Mouse (Mus musculus) lung, postnatal 0 days (tissue): Measurements from ENCODE around the gene Cactin. TPM values are rescaled to one million over a fixed set of nuclear protein-coding genes. Genes with fewer than 3 reads are reported as not detected.

Source experiments
- ATAC-seq: fragments of 200-750 bp; cut with Nextera tagmentation; 2 replicates; pipeline ENCODE4 v1.8.0; 2017; ENCODE audit warnings: moderate library complexity
- DNase-seq: peaks from one replicate; pipeline ENCODE4 v3.0.0-alpha.2; 2016; ENCODE audit warnings: low spot score
- H3K27ac ChIP-seq: fragments of 300-500 bp; sonication (generic); 2 replicates; pipeline ENCODE4 v1.5.1; 2014; ENCODE audit warnings: antibody characterized with exemption, mild to moderate bottlenecking, low read length, mixed read lengths
- H3K27me3 ChIP-seq: fragments of 300-500 bp; sonication (generic); replicated peaks from 2 replicates; pipeline ENCODE4 v1.6.1; 2014; ENCODE audit warnings: low read length, mixed read lengths; ENCODE audit not compliant: insufficient read depth
- H3K36me3 ChIP-seq: fragments of 300-500 bp; sonication (generic); 2 replicates; pipeline ENCODE4 v1.6.1; 2014; ENCODE audit warnings: low read length, mixed read lengths; ENCODE audit not compliant: insufficient read depth
- H3K4me1 ChIP-seq: fragments of 300-500 bp; sonication (generic); 2 replicates; pipeline ENCODE4 v1.6.1; 2014; ENCODE audit warnings: antibody characterized with exemption, low read depth, low read length, mixed read lengths; ENCODE audit not compliant: insufficient read depth
- H3K4me2 ChIP-seq: fragments of 300-500 bp; sonication (generic); replicated peaks from 2 replicates; pipeline ENCODE4 v1.6.1; 2014; ENCODE audit warnings: low read depth, mild to moderate bottlenecking, low read length, moderate library complexity, mixed read lengths
- H3K4me3 ChIP-seq: fragments of 300-500 bp; sonication (generic); 2 replicates; pipeline ENCODE4 v1.5.1; 2014; ENCODE audit warnings: low read depth, low read length
- H3K9ac ChIP-seq: fragments of 300-500 bp; sonication (generic); replicated peaks from 2 replicates; pipeline ENCODE4 v1.6.1; 2014; ENCODE audit warnings: low read depth, mild to moderate bottlenecking
- H3K9me3 ChIP-seq: fragments of 300-500 bp; sonication (generic); 2 replicates; pipeline ENCODE4 v1.6.1; 2016; ENCODE audit warnings: low read length, mixed read lengths
- CTCF ChIP-seq: IDR thresholded peaks from 2 replicates; pipeline ENCODE4 v1.5.1; 2016; ENCODE audit warnings: antibody characterized with exemption, mild to moderate bottlenecking
- EP300 ChIP-seq: IDR thresholded peaks from 2 replicates; pipeline ENCODE4 v1.6.1; 2016; ENCODE audit warnings: antibody characterized with exemption, mild to moderate bottlenecking, control low read depth
- WGBS: fragments of 180-500 bp; shearing (Covaris S2); extraction: QIAGEN DNeasy Blood & Tissue Kit; methylation state at CpG from one replicate; pipeline ENCODE4 v1.1.7; 2014; 5-methylcytosine and 5-hydroxymethylcytosine counted together
- polyA plus RNA-seq: library from polyadenylated mRNA; unstranded; fragments of >200 nt; fragmentation: Nextera tagmentation; extraction: Ambion mirVana; gene quantifications from 2 replicates; pipeline ENCODE4 v1.2.1, GENCODE M21; 2015

The Cactin gene
- polyA plus RNA-seq, 1 experiment from 2014 or later = 20.3 TPM

DNA sequence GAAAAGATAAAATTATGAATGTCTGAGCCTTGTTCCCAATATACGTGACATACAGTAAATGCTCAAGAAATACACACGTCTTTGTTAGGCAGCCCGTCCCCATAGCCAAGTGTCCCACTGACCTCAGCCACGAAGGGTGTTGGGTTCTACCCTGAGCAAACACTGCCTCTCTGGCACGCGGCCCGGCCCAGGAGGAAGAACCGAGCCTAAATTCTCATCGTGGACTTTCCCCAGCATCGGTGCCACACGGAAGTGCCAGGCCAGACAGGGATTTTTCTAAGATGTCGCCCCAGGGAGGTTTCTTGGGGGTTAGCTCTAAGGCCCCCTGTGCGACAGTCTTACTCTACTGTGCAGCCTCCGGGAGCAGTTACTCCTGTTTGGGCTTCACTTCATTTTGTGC is 31.1 kb upstream of the Cactin start:
- DNase-seq (peak; percentile 64), ATAC-seq (no peak)
- 44% methylated on average over 14 of the region's 14 CpGs for WGBS
- Histone ChIP-seq H3K27ac (peak overlapping the region; percentile 45), H3K9ac (no peak overlapping the region), H3K36me3 (no peaks in the 10 kb centered on the region), H3K4me1 (peaks cover 33% of the 10 kb centered on the region; the same call in 1 of the 2 replicates), H3K9me3 (no peaks in the 10 kb centered on the region), H3K4me2 (peak overlapping the region; percentile 54), H3K27me3 (peaks cover 8% of the 10 kb centered on the region; the same call in 1 of the 2 replicates), H3K4me3 (0 out of 2 replicates have a peak overlapping the region, but pooled peaks have one; percentile 4)
- TF ChIP-seq CTCF (no peak), EP300 (no peak)

DNA sequence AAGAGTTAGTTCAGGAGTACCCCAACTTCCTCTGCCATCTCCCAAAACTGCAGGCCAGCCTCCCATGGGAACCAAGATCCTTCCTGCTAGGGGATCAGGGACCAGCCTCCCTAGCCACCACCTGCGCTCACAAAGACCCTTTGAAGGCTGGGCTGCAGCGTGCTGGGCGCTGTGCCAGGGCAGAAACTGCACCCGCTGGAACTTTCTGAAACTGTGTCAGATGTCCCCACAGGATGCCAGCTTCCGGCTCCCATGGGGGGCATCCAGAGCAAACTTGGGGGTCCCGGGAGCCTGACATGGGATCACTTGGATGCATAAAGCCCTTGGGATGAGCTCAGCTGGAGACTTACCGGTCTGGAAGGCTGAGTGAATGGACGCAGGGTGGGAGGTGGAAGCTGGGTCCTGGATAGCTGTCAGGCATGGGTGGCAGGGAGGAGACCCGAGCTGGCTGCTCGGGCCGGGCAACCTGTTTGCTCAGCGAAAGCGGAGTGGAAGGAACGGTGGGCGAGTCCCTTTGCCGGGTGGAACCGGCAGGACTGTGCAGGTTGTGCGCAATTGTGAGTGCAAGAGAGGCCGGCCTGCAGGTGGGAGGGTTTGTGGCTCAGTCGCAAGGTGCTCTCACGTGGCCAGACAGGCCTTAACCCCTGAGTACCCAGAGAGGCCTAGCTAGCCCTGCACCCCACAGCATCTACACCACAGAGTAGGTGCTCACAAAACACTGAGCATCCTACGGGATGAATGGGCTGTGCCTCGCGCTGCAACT is 30.0 kb upstream of the Cactin start:
- peak; percentile 74 for DNase-seq

DNA sequence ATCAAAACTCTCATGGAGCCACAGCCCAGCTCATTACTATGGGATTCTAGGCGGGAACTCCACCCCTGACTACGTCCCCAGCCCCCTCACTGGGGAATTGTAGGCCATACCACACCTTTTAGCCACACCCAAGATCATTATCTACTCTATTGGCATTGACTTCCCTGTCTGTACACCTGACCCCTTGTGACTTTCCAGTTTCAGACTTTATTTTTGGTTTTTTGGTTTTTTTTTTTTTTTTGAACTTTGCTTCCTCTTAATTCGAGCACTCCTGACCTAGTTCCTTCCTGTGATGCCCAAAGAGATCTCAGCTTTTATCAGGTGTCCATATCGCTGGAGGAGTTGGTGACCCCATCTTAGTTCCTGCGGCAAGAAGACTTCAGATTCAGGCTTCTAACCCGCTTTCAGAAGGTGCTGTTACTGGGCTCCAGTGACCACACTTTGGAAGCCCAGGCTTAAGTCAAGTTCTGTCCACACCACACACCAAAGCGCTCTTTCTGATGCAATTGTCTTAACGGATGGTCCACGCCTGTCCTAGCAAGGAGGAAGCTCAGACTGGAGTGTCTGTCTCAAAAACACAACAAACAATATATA is 29.3 kb upstream of the Cactin start, which contains the start of gene Tjp3:
Tjp3 (minus strand) TSS at position 71 of the 594 bp plus-strand sequence.
- 0 out of 2 replicates have a peak within 1 kb of the TSS, but pooled peaks have one; percentile 29 for H3K9ac ChIP-seq
- H3K4me3 ChIP-seq = peak within 1 kb of the TSS; percentile 25
- H3K4me2 ChIP-seq = peak within 1 kb of the TSS; percentile 54
- DNase-seq (peak; percentile 43), ATAC-seq (no peak)
- peaks cover 25% of the 10 kb centered on the region; the same call in 1 of the 2 replicates for H3K4me1 ChIP-seq
- 62% methylated on average over 9 of the region's 9 CpGs for WGBS
- H3K9me3 ChIP-seq = no peaks in the 10 kb centered on the region
- no peaks in the 10 kb centered on the region for H3K27me3 ChIP-seq
- TF ChIP-seq CTCF = 0 out of 2 replicates have a peak, but pooled peaks have one; percentile 1
- TF ChIP-seq EP300 = no peak
- no peaks in the 10 kb centered on the region for H3K36me3 ChIP-seq
- H3K27ac ChIP-seq = peak within 1 kb of the TSS; percentile 69

More for the DNA sequence above, 30.0 kb upstream of the Cactin start:
- Histone ChIP-seq H3K36me3 (no peaks in the 10 kb centered on the region), H3K9ac (0 out of 2 replicates have a peak overlapping the region, but pooled peaks have one; percentile 29), H3K4me1 (peaks cover 29% of the 10 kb centered on the region; the same call in 1 of the 2 replicates), H3K4me2 (peak overlapping the region; percentile 54), H3K27me3 (no peaks in the 10 kb centered on the region), H3K27ac (peak overlapping the region; percentile 69), H3K9me3 (no peaks in the 10 kb centered on the region), H3K4me3 (peak overlapping the region; percentile 25)
- WGBS = 13% methylated on average over 24 of the region's 24 CpGs
- ATAC-seq = no peak
- no peak for TF ChIP-seq CTCF
- no peak for TF ChIP-seq EP300

DNA sequence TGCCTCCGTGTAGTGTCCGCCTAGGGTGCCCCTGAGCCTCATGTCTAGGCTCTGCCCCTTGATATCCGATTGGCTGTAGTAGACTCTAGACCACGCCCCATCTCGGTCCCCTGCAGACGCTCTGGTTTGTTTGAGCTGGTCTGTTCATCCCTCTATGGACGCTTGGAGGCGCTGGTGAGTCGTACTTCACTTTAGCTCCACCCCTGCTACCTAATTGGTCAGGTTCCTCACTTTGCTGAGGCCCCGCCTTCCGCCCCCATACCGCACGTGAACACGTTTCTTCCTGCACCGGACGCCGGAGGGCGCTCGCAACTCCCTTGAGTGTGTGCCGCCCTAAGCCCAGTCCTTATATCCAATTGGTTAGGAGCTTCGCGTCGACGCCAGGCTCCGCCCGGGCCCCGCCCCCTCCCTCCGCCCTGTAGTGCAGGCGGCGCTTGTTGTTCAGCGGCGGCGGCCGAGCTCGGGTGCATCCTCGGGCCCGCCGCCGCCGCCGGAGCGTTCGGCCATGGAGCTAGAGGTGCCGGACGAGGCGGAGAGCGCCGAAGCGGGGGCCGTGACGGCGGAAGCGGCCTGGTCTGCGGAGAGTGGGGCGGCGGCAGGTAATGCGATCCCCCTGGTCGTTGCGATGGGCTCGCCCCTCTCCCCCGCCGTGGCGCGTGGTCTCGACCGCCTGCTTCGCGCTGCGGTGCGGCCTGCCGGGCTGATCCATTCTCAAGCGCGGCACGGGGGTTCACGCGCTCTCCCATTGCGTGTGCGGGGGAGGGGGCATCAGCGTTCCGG is 28.2 kb upstream of the Cactin start, which contains the start of gene Pip5k1c:
Pip5k1c (plus strand) TSS at position 410 of the 780 bp plus-strand sequence.
- H3K4me3 ChIP-seq = peak within 1 kb of the TSS; percentile 84
- peak; percentile 90 for TF ChIP-seq CTCF
- TF ChIP-seq EP300 = no peak
- peaks cover 28% of the 10 kb centered on the region; the same call in 1 of the 2 replicates for H3K4me1 ChIP-seq
- H3K36me3 ChIP-seq = no peaks in the 10 kb centered on the region
- peak within 1 kb of the TSS; percentile 94 for H3K27ac ChIP-seq
- ATAC-seq (peak; percentile 94), DNase-seq (peak; percentile 100)
- H3K9ac ChIP-seq = peak within 1 kb of the TSS; percentile 63
- no peaks in the 10 kb centered on the region for H3K27me3 ChIP-seq
- peak within 1 kb of the TSS; percentile 92 for H3K4me2 ChIP-seq
- WGBS = 2% methylated on average over 79 of the region's 80 CpGs
- no peaks in the 10 kb centered on the region for H3K9me3 ChIP-seq

GRCm38 (mm10) chr10:81293334-81294030 is 27.4 kb upstream of the Cactin start:
- H3K36me3 ChIP-seq = no peaks in the 10 kb centered on the region
- H3K27me3 ChIP-seq = no peaks in the 10 kb centered on the region
- ATAC-seq (no peak), DNase-seq (no peak)
- TF ChIP-seq EP300 (no peak), CTCF (no peak)
- H3K4me2 ChIP-seq = peak overlapping the region; percentile 92
- peaks cover 28% of the 10 kb centered on the region; the same call in 1 of the 2 replicates for H3K4me1 ChIP-seq
- peak overlapping the region; percentile 94 for H3K27ac ChIP-seq
- no peaks in the 10 kb centered on the region for H3K9me3 ChIP-seq
- H3K9ac ChIP-seq = peak overlapping the region; percentile 63
- peak overlapping the region; percentile 84 for H3K4me3 ChIP-seq
- WGBS = 2% methylated on average over 25 of the region's 25 CpGs
